Mouse (Mus musculus): Measurements from ENCODE around the gene 9530077C05Rik. TPM values are rescaled to one million over a fixed set of nuclear protein-coding genes. Genes with fewer than 3 reads are reported as not detected.
"Not testable (repeated sequence)": the region's sequence is repeated elsewhere in the genome, so short reads cannot be mapped to it uniquely, and the experiment has no call there.

The 9530077C05Rik gene
- polyA plus RNA-seq, 1 experiment = 8.9 TPM

- WGBS = under 1% methylated on average over 41 of the region's 41 CpGs
- TF ChIP-seq POLR2A (IDR thresholded peaks at IDR 0.05; ENCODE audit: borderline replicate concordance, control insufficient read depth, low read depth, low read length) = peak; percentile 47
- TF ChIP-seq CTCF (IDR thresholded peaks at IDR 0.05; ENCODE audit: control insufficient read depth, insufficient read depth, low read length) = no peak
- peak overlapping the region; percentile 99 for H3K4me3 ChIP-seq (replicated peaks; ENCODE audit: control insufficient read depth, low read depth, low read length)
These were observed 22.8 kb upstream of the 9530077C05Rik start for GRCm38 (mm10) chr9:22388401-22388980.

GRCm38 (mm10) chr9:22389021-22389476 lies 22.3 kb upstream of the 9530077C05Rik start, which contains the start of gene Anln:
TSS of gene Anln (minus strand) at chr9:22389188.
- Histone ChIP-seq H3K4me1 (ENCODE audit: control insufficient read depth, insufficient read depth, low read length) (no peaks in the 10 kb centered on the region; the same call in 1 of the 2 replicates), H3K27ac (ENCODE audit: control insufficient read depth, insufficient read depth, low read depth, low read length, poor library complexity) (peak within 1 kb of the TSS; percentile 90), H3K4me3 (replicated peaks; ENCODE audit: control insufficient read depth, low read depth, low read length) (peak within 1 kb of the TSS; percentile 99)
- TF ChIP-seq POLR2A (IDR thresholded peaks at IDR 0.05; ENCODE audit: borderline replicate concordance, control insufficient read depth, low read depth, low read length) = peak; percentile 95
- TF ChIP-seq CTCF (IDR thresholded peaks at IDR 0.05; ENCODE audit: control insufficient read depth, insufficient read depth, low read length) = peak; percentile 24; the same call in 1 of the 2 replicates
- under 1% methylated on average over 42 of the region's 44 CpGs for WGBS

More at GRCm38 (mm10) chr9:22388401-22388980, 22.8 kb upstream of the 9530077C05Rik start:
- no peaks in the 10 kb centered on the region; the same call in 1 of the 2 replicates for H3K4me1 ChIP-seq (ENCODE audit: control insufficient read depth, insufficient read depth, low read length)
- H3K27ac ChIP-seq (ENCODE audit: control insufficient read depth, insufficient read depth, low read depth, low read length, poor library complexity) = peak overlapping the region; percentile 90

GRCm38 (mm10) chr9:22389736-22390245 lies 21.5 kb upstream of the 9530077C05Rik start:
- H3K4me3 ChIP-seq (replicated peaks; ENCODE audit: control insufficient read depth, low read depth, low read length) = no peak overlapping the region
- peaks cover 3% of the 10 kb centered on the region; the same call in 1 of the 2 replicates for H3K4me1 ChIP-seq (ENCODE audit: control insufficient read depth, insufficient read depth, low read length)
- TF ChIP-seq POLR2A (IDR thresholded peaks at IDR 0.05; ENCODE audit: borderline replicate concordance, control insufficient read depth, low read depth, low read length) (no peak), CTCF (IDR thresholded peaks at IDR 0.05; ENCODE audit: control insufficient read depth, insufficient read depth, low read length) (no peak)
- 46% methylated on average over 6 of the region's 6 CpGs for WGBS
- H3K27ac ChIP-seq (ENCODE audit: control insufficient read depth, insufficient read depth, low read depth, low read length, poor library complexity) = no peak overlapping the region

- H3K4me3 ChIP-seq (replicated peaks; ENCODE audit: control insufficient read depth, low read depth, low read length) = no peak overlapping the region
- no peak overlapping the region for H3K27ac ChIP-seq (ENCODE audit: control insufficient read depth, insufficient read depth, low read depth, low read length, poor library complexity)
- TF ChIP-seq CTCF (IDR thresholded peaks at IDR 0.05; ENCODE audit: control insufficient read depth, insufficient read depth, low read length) (no peak), POLR2A (IDR thresholded peaks at IDR 0.05; ENCODE audit: borderline replicate concordance, control insufficient read depth, low read depth, low read length) (no peak)
- WGBS = 72% methylated on average over 5 of the region's 5 CpGs
- peaks cover 3% of the 10 kb centered on the region; the same call in 1 of the 2 replicates for H3K4me1 ChIP-seq (ENCODE audit: control insufficient read depth, insufficient read depth, low read length)
These were observed 20.9 kb upstream of the 9530077C05Rik start for GRCm38 (mm10) chr9:22390390-22390789.

- 35% methylated on average over 2 of the region's 2 CpGs for WGBS
- H3K4me1 ChIP-seq (ENCODE audit: control insufficient read depth, insufficient read depth, low read length) = peaks cover 3% of the 10 kb centered on the region; the same call in 1 of the 2 replicates
- no peak overlapping the region for H3K4me3 ChIP-seq (replicated peaks; ENCODE audit: control insufficient read depth, low read depth, low read length)
- no peak overlapping the region for H3K27ac ChIP-seq (ENCODE audit: control insufficient read depth, insufficient read depth, low read depth, low read length, poor library complexity)
- TF ChIP-seq CTCF (IDR thresholded peaks at IDR 0.05; ENCODE audit: control insufficient read depth, insufficient read depth, low read length) (no peak), POLR2A (IDR thresholded peaks at IDR 0.05; ENCODE audit: borderline replicate concordance, control insufficient read depth, low read depth, low read length) (no peak)
These were observed 16.6 kb upstream of the 9530077C05Rik start for GRCm38 (mm10) chr9:22394725-22395124.

- Histone ChIP-seq H3K27ac (ENCODE audit: control insufficient read depth, insufficient read depth, low read depth, low read length, poor library complexity) (no peak overlapping the region), H3K4me3 (replicated peaks; ENCODE audit: control insufficient read depth, low read depth, low read length) (no peak overlapping the region), H3K4me1 (ENCODE audit: control insufficient read depth, insufficient read depth, low read length) (peaks cover 3% of the 10 kb centered on the region; the same call in 1 of the 2 replicates)
- TF ChIP-seq POLR2A (IDR thresholded peaks at IDR 0.05; ENCODE audit: borderline replicate concordance, control insufficient read depth, low read depth, low read length) (no peak), CTCF (IDR thresholded peaks at IDR 0.05; ENCODE audit: control insufficient read depth, insufficient read depth, low read length) (no peak)
- 81% methylated on average over 4 of the region's 4 CpGs for WGBS
These were observed 12.3 kb upstream of the 9530077C05Rik start for GRCm38 (mm10) chr9:22399021-22399420.

- H3K27ac ChIP-seq (ENCODE audit: control insufficient read depth, insufficient read depth, low read depth, low read length, poor library complexity) = no peak overlapping the region
- TF ChIP-seq POLR2A (IDR thresholded peaks at IDR 0.05; ENCODE audit: borderline replicate concordance, control insufficient read depth, low read depth, low read length) (no peak), CTCF (IDR thresholded peaks at IDR 0.05; ENCODE audit: control insufficient read depth, insufficient read depth, low read length) (no peak)
- no peaks in the 10 kb centered on the region for H3K4me1 ChIP-seq (ENCODE audit: control insufficient read depth, insufficient read depth, low read length)
- no peak overlapping the region for H3K4me3 ChIP-seq (replicated peaks; ENCODE audit: control insufficient read depth, low read depth, low read length)
- WGBS = 82% methylated on average over 6 of the region's 6 CpGs
These were observed 9.3 kb upstream of the 9530077C05Rik start for GRCm38 (mm10) chr9:22402001-22402400.

- no peak overlapping the region for H3K4me3 ChIP-seq (replicated peaks; ENCODE audit: control insufficient read depth, low read depth, low read length)
- TF ChIP-seq CTCF (IDR thresholded peaks at IDR 0.05; ENCODE audit: control insufficient read depth, insufficient read depth, low read length) (no peak), POLR2A (IDR thresholded peaks at IDR 0.05; ENCODE audit: borderline replicate concordance, control insufficient read depth, low read depth, low read length) (no peak)
- H3K4me1 ChIP-seq (ENCODE audit: control insufficient read depth, insufficient read depth, low read length) = no peaks in the 10 kb centered on the region
- no peak overlapping the region for H3K27ac ChIP-seq (ENCODE audit: control insufficient read depth, insufficient read depth, low read depth, low read length, poor library complexity)
- WGBS = 50% methylated on average over 3 of the region's 3 CpGs
These were observed 8.3 kb upstream of the 9530077C05Rik start for GRCm38 (mm10) chr9:22402976-22403375.

GRCm38 (mm10) chr9:22403501-22403900 lies 7.8 kb upstream of the 9530077C05Rik start:
- not testable (repeated sequence) for H3K27ac ChIP-seq (ENCODE audit: control insufficient read depth, insufficient read depth, low read depth, low read length, poor library complexity); H3K4me3 ChIP-seq (replicated peaks; ENCODE audit: control insufficient read depth, low read depth, low read length); H3K4me1 ChIP-seq (ENCODE audit: control insufficient read depth, insufficient read depth, low read length)
- 57% methylated on average over 2 of the region's 2 CpGs for WGBS

All from bone marrow, adult 2 months (tissue).